Mouse (Mus musculus): Measurements from ENCODE around the gene Tnip3.

Gene Tnip3

DNA sequence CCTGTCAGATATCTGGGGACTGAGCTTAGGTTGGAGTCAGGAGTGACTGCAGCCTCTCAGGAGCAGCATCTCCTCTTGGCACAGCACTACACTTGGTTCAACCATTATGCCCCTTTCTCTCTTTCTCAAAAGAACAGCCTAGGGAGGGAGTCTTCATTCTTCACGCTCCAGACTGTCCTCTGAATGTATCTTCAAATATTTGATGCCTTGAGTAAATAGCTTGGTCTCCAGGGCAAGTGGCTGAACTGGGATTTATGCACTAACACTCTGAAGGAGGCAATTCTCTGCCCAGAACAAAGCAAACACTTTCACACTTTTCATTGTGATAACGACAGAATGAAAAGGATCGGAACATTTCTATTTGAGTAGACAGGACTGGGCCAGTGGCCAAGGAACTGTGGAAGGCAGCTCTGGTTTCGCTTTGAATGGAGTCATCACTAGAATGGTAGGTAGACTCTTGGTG lies 59.8 kb downstream of the Tnip3 start:
- no peak for DNase-seq (ENCODE audit: low read depth, low spot score)

DNA sequence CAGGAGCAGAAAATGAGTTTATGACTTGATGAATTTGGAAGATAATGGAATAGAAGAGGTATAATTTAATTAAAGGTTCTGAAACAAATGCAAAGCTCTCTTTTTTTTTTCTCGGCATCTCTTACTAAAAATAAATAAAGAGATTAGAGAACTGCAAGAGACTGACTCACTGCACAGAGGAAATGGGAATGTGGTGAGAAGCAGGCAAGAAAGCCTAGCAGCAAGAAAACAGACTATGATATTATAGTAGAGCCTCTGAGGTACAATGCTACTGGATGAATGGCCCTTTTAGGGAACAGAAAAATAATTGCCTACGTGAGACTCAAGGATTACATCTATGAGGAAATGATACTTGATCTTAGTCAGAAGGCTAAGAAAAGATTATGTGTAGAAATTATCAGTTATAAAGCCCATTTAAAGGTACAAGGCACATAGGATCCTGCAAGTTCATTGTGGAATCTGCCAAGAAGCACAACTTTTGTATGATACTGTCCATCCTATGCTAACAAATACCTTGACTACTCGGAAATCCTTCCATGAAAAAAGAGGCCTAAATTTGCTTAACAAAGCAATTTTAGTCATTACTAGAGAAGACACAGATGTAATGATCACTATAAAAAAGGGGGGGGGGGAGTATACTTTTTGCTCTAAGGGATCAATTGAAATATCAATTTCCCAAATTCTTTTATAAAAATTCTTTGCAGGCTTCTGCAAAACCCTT lies 60.4 kb downstream of the Tnip3 start:
- no peak for DNase-seq (ENCODE audit: low read depth, low spot score)

DNA sequence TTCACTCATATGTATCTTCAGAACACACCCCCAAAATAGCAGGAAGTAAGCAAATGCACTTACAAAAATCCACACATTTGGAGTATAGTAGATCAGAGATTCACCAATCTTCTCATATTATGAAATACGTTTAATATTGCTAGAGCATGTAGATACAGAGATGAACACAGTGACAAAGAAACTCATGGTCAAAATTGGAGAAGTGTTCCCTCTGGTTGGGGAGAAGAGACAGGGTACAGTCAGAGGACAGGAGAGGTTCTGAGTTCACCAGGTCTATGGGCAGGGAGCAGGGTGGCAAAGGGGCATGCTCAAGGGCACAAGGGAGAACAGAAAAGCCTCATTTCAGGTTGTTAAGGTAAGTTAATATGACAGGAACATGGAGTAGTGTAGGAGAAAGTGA lies 63.7 kb downstream of the Tnip3 start:
- DNase-seq (ENCODE audit: low read depth, low spot score) = no peak

DNA sequence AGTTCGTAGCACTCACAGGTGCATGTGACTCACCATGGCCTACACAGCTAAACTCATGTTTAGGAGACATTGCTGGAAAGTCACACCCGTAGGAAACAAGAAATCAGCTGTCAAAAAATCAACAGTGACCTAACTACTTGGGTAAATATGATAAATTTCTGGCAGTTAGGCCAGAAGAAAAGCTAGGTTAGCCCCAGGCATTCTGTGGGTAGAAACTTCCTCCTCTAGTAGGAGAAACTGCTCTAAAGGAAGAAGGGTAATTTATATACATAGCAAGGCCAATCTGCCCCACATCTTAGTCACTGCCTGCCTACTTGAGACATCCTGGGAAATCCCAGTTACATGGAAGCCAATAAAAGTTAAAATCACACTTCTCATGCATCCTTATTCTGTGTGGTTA lies 64.9 kb downstream of the Tnip3 start:
- DNase-seq (ENCODE audit: low read depth, low spot score) = no peak

DNA sequence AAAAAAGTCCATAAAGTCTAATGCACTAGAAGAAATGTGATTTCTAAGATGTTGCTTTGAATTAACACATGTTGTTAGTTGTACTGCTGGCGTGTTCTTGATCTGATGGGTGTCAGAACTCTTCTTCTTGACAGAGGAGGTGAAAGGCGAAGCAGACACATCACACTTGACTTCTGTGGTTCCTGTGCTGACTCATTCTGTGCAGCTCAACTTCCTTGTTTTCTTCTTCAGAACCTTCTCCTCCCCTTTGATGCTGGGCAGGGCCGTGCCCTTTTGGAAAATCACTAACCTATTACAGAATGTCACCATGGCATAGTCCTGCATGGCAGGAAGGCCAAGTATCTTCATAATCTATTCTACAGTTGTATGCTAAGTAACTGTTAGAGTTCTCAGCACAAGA lies 69.1 kb downstream of the Tnip3 start:
- peak; percentile 68 for DNase-seq (ENCODE audit: low read depth, low spot score)

DNA sequence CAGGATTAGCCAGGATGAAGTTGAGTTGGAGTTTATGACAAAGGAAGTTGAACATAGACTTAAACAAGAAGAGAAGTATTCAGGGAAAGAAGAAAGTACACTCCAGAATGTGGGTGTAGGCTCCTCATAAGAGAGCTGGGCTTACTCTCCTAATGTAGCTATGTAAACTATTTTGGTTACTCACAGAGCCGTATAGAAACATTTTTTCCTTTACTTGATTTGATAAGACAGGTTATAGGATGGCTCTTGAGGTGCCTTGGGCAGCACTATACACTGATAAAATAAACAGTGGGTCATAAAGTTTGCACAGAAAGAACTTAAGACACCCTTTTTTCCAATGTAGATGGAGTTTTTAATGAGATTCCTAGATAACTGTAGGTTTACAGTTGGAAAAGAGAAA lies 70.3 kb downstream of the Tnip3 start:
- DNase-seq (ENCODE audit: low read depth, low spot score) = no peak

DNA sequence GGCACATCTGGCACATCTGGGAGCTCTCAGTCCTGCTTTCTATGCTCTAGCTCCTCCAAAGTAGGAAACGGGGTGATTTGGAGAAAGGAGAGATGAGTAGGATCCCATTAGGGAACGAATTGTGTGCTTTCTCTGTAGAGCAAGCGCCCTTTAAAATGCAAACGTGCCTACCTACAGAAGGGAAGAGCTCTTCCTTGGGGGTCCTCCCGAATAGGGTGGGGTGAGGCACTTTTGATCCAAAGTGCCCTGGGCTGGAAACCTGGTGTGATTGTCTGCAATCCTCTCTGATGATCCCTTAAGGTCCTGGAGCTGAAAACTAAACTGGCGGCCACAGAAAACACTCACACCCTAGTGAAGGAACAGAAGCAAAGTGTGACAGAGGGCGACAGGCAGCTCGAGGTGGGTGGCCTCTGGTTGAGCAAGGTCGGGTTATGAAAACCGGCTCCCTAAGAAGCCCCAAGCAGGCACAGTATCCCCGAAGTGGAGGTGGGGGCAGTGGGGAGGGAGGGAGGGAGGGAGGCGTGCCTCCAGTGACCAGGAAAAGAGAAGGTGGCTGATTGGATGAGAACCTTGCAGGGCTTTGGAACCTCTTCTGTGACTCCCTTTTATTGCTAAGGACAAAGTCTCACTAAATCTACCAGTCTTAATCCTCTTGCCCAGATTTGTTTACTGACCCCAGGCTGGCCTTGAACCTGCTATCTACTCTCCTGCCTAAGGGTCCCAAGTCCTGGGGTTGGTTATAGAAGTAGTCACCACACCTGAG lies 72.1 kb downstream of the Tnip3 start:
- DNase-seq (ENCODE audit: low read depth, low spot score) = no peak

DNA sequence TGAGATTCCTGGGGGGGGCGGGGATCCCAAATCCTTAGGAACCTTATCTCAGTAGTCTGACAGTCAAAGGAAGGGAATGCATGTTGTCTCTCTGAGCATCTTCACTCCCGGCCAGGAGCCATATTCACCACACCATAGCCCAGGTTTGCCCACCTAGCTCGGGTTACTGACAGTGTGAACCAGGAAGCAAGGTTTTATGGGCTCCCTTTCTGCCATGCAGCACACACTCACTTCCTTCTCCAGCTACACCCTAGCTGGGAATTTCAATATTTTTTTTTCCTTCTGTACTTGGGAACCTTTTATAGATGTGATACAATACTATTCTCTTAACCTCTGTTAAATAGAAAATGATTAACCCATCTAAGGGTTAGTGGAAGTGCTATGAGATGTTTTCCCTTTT lies 73.4 kb downstream of the Tnip3 start:
- no peak for DNase-seq (ENCODE audit: low read depth, low spot score)

DNA sequence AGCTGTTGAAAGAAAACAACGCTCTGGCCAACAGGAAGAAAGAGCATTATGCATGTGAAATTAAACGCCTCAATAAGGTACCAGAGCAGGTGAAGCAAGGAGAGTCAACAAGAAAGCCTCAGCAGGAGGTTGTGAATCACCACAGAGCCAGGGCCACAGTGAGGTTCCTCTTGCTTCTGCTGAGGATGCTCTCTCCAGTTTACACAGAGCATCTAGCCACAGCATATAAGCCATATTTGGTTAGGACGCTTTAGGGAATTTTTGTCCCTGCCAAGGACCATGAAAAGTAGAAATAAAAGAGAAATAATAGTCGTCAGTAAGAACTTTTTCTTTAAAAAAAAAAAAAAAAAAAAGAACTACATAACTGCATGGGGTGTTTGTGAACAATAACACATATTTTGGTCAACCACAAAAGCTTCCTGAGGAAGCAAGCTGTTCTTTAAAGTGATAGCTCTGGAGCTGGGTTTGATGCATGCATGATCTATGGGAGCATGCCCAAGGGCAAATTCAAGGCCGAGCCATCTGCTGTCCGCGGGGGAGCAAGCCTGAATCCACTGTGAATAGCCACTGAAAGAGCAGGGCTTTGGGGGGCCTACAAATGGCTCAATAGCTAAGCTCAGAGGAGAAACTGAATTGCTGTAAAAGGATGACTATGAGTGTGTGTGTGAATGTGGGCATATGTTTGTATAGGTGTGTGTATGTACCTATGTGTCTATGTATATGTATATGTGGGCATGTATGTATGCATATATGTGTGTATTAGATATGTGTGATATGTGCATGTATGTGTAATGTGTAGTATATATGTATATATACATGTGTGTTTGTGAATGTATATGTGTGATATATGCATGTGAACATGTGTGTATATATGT lies 75.0 kb downstream of the Tnip3 start:
- peak; percentile 34 for DNase-seq (ENCODE audit: low read depth, low spot score)

DNA sequence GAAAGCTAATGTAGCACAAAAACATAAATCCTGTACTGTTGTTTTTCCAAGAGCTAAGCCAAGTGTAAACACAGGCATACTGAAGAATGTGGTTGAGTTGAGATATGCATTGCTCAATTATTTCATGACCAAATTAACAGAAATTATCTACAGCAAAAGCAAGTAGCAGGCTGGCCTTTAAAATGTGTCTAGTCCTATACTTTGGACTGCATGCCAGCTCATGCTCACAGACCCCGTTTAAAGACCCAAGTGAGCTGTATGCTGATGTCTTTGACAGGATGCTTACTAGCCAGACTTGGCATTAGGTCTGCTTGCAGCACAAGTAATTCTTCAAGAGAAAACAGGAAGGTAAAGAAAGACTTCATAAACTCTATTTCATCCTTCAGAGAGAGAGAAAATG lies 75.8 kb downstream of the Tnip3 start:
- no peak for DNase-seq (ENCODE audit: low read depth, low spot score)

DNA sequence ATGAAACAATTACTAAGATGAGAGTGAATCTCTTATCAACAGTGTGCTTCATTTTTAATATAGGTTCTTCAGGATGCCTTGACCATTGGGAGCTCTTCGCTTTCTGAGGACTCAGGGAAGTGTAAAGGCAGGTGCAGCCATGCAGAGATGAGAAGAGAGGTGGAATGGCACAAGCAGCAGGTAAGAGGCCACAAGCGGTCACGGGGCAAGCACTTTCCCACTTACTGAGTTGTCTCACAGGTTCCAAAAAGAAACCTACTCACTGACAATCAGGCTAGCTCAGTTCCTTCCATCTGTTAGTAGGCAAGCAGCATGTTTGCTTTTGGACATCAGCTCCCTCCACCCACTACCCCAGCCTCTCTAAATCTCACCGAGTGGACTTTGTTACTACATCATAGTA lies 80.7 kb downstream of the Tnip3 start:
- no peak for DNase-seq (ENCODE audit: low read depth, low spot score)

DNA sequence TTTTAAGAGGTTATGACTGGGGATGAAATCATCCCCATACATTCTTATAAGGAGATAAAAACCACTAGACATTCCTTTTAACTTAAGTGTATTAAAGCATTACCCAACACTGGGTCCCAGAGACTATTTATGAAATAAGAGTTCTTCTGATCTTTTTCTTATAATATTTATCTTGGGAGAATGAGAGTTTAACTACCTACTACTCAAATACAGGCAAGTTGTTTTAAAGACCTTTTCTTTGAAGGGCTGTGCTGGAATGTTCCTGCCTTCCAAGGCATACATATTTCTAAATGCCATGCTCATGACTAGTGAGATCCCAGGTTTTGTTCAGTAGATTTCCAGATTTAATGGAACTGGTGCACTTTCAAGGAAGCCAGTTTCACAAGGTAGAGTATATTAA lies 81.8 kb downstream of the Tnip3 start:
- no peak for DNase-seq (ENCODE audit: low read depth, low spot score)

DNA sequence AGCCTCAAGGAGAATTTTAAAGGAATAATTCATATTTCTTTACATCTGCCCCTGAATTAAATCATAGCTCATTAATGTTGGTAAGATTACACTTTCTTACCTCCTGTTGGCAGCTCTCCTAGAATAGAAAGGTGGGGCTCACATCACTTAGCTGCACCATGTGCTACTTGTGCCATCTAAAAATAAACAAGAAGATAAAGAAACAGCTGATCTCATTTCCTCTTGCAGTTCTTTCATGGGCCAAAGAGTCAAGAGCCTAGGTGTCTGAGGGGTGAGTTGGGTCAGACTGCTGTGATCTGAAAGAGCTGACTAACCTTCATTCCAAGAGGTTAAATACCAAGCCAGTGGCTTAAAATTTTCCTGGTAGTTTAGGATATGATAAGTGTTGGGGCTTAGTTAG lies 86.7 kb downstream of the Tnip3 start:
- DNase-seq (ENCODE audit: low read depth, low spot score) = peak; percentile 12

DNA sequence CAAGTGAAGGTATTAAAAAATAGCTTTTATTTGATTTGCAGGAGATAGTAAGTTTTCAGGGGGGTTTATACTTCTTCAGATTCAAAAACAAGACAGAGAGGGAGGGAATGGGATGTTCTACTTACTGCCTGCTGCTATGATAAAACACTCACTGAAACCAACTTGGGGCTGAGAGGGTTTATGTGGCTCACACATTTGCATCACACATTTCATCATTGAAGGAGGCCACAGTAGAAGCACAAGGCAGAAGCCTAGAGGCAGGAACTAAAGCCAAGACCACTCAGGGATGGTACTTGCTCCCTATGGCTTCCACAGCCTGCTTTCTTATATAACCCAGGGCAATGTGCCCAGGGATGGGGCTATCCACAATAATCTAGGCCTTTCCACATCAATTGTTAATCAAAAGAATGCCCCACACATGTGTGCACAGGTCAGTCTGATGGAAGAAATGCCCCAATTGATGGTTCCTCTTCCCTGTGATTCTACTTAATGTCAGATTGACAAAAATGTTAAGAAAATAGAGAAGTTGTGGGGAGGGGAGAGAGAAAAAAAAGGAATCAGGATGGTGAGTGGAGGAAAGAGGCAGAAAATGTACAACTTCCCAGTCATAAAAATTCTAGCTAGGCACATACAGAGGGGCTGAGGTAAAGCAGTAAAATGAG lies 88.9 kb downstream of the Tnip3 start:
- no peak for DNase-seq (ENCODE audit: low read depth, low spot score)

DNA sequence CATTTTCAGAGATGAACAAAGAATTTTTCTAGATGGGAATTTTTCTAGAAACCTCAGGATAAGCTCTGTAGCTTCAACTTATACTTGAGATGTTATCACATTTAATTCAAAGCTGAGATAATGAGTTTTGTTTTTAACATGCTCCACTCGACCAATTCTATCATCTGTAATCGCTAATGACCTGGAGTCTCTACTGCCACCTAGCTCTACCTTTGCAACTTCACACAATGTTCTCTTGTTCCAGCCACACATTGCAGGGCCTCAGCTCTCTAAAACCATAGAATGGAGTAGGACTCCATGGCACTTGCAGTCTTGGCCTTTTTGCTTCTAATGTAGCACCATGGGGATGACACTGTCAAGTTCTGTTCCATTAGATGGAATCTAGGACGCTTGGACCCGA lies 90.5 kb downstream of the Tnip3 start:
- DNase-seq (ENCODE audit: low read depth, low spot score) = peak; percentile 46

DNA sequence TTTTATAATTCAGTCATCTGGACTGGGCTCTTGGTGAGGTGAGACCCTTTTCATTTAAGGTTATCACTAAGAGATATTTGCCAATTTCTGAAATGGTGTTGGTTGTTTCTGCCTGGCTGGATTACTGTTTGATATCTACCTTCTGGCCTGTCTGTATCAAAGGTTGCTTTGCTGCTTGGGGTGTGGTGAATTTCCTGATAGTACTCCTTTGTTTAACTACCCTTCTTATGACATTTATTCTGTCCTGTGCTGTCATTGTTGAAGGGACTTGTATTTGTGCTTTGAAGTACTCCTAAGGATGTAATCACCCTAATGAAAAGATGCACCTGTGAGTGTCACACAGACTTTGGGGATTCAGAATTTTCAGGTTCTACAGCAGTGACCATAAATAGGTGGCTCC lies 96.1 kb downstream of the Tnip3 start:
- DNase-seq (ENCODE audit: low read depth, low spot score) = no peak

DNA sequence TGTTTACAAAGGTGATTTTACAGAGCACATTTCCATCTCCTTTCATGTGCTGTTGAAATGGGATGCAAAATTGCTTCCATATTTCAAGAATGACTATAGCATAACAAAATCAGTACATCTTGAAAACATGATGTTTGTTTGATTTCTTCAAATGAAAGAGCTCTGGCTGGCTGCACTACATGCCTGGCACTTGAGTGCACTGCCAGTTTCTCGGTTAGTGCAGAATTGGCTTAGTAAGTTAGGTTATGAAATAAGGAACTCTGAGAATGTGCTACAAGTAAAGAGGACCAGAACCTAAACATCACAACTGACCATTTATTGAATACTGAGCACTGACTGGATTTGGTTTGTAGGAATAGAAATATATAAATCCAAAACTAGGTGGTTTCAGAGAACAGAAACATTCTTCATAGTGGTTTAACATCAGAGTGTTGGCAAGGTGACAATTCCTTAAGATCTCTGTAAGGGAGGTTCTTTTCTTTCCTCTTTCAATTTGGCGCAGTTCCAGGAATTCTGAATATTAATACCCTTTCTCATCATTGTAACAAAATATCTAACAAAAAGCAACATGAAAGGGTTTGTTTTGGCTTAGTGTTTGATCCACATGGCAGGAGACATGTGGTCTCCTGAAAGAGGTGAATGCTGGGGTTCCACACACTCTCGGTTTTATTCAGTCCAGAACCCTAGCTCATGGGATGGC lies 98.1 kb downstream of the Tnip3 start:
- no peak for DNase-seq (ENCODE audit: low read depth, low spot score)

DNA sequence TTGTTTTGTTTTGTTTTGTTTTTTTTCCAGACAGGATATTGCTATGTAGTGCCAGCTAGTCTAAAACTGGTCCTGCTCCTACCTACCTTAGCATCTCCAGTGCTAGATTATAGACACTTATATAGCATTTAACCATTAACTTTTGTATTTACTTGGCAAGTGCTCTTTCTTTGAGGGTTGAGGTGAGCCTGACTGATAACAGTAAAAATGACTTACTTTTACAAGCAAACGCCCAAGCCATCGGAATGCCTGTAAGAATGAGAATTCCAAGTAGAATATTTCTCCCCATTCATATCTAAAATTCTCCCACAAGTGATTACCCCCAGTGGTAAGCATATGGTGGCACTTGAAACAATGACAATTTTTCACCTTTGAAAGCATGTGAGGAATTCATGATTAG lies 105.5 kb downstream of the Tnip3 start:
- DNase-seq (ENCODE audit: low read depth, low spot score) = no peak

DNA sequence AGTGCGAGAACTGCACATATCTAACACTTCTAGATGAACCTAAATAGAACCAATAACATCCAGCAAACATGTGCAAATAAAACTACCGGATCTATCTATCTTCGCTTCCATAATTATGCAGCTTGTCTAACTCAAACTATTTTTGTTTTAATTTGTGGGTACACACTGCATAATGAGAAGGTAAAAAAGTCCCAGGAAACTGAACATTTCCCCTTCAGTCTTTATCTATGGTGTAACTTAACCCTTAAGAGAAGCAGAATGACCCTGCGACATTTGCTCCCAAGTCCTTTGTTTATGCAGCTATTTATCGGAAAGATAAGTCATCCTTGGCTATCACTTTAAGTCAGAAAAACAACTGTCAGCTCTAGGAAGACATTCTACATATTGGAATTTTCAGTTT lies 107.1 kb downstream of the Tnip3 start:
- DNase-seq (ENCODE audit: low read depth, low spot score) = no peak

DNA sequence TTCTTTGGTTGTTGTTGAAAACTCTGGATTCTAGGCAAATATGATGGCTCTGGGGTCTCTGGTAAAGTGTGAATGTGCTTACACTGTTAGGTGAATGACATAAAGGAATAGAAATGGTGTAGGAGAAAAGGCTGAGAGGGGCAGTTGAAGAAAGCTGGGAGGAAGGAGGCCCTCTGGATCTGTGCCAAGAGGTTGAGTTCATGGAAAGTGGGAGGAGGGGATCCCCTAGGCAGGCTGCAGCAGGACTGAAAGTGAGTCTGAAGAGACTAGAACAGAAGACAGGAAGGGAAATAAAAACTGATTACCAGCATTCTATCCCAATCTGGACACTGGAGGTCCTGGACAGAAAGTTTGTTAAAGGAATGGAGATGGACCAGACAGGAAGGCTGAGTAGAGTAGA lies 117.3 kb downstream of the Tnip3 start:
- no peak for DNase-seq (ENCODE audit: low read depth, low spot score)

DNA sequence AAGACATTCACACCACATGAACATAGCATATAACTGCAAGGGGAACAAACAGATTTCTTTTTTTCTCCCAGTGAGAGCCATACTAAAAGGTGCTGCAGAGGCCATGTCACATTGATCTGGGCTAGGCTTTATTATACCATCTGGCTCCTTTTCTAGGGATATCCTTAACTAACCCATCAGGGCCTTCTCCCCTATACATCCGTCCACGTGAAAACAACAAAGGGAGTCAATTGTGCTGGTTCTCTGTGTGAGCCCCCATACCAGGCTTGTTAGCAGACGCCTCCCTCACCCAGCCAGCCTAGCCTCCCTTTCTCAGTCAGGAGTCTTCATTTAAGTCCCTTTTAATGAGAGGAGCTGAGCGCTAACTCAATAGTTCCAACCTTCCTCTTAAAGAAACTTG lies 119.0 kb downstream of the Tnip3 start:
- DNase-seq (ENCODE audit: low read depth, low spot score) = no peak

All from CD4-positive, CD25-positive, alpha-beta regulatory T cell, adult 2 months (primary cell).